Mouse (Mus musculus) forebrain, postnatal 0 days (tissue): ENCODE measurements around the gene Slc22a29. TPM values are rescaled to one million over a fixed set of nuclear protein-coding genes. Genes with fewer than 3 reads are reported as not detected.
"Not testable (repeated sequence)": the region's sequence is repeated elsewhere in the genome, so short reads cannot be mapped to it uniquely, and the experiment has no call there.

Source experiments
- ATAC-seq: fragments of 200-750 bp; cut with Nextera tagmentation; 2 replicates; pipeline ENCODE4 v1.8.0; 2017; ENCODE audit warnings: mild to moderate bottlenecking, moderate library complexity
- DNase-seq: peaks from one replicate; pipeline ENCODE4 v3.0.0-alpha.2; 2015
- H3K27ac ChIP-seq: fragments of 300-500 bp; sonication (generic); 2 replicates; pipeline ENCODE4 v1.5.1; 2014; ENCODE audit warnings: low read depth, mild to moderate bottlenecking, antibody characterized with exemption, low read length, moderate library complexity, mixed read lengths
- H3K27me3 ChIP-seq: fragments of 300-500 bp; sonication (generic); 2 replicates; pipeline ENCODE4 v1.6.1; 2014; ENCODE audit warnings: mild to moderate bottlenecking, low read length, mixed read lengths; ENCODE audit not compliant: insufficient read depth
- H3K36me3 ChIP-seq: fragments of 300-500 bp; sonication (generic); 2 replicates; pipeline ENCODE4 v1.6.1; 2014; ENCODE audit warnings: mild to moderate bottlenecking, moderate library complexity; ENCODE audit not compliant: insufficient read depth
- H3K4me1 ChIP-seq: fragments of 300-500 bp; sonication (generic); 2 replicates; pipeline ENCODE4 v1.6.1; 2014; ENCODE audit warnings: antibody characterized with exemption; ENCODE audit not compliant: insufficient read depth
- H3K4me2 ChIP-seq: fragments of 300-500 bp; sonication (generic); 2 replicates; pipeline ENCODE4 v1.6.1; 2014; ENCODE audit warnings: low read depth, mild to moderate bottlenecking, moderate library complexity
- H3K4me3 ChIP-seq: fragments of 300-500 bp; sonication (generic); 2 replicates; pipeline ENCODE4 v1.5.1; 2014; ENCODE audit warnings: low read depth, low read length, mixed read lengths
- H3K9ac ChIP-seq: fragments of 300-500 bp; sonication (generic); 2 replicates; pipeline ENCODE4 v1.6.1; 2014; ENCODE audit warnings: mild to moderate bottlenecking
- H3K9me3 ChIP-seq: fragments of 300-500 bp; sonication (generic); 2 replicates; pipeline ENCODE4 v1.6.1; 2016; ENCODE audit warnings: low read length
- CTCF ChIP-seq: sonication (generic); IDR thresholded peaks from 2 replicates; pipeline ENCODE4 v1.5.1; 2016; ENCODE audit warnings: antibody characterized with exemption, control low read depth, low read depth
- WGBS: fragments of 180-500 bp; shearing (Covaris S2); extraction: QIAGEN DNeasy Blood & Tissue Kit; methylation state at CpG from one replicate; pipeline ENCODE4 v1.1.7; 2014; 5-methylcytosine and 5-hydroxymethylcytosine counted together
- polyA plus RNA-seq: library from polyadenylated mRNA; unstranded; fragments of >200 nt; fragmentation: Nextera tagmentation; extraction: Ambion mirVana; gene quantifications from 2 replicates; pipeline ENCODE4 v1.2.1, GENCODE M21; 2015
- total RNA-seq: library from RNA; depleted of rRNA; stranded (reverse); fragments of >200 nt; gene quantifications from 2 replicates; pipeline ENCODE4 v1.2.3, GENCODE M21; 2014; rRNA removed

The Slc22a29 gene
- total RNA-seq = 0.23 TPM in 1 of 2 replicates, not detected in the other
- 0.23 and 0.30 TPM in 2 replicates for polyA plus RNA-seq

GRCm38 (mm10) chr19:8218800-8219199 lies at the start of gene Slc22a29:
TSS of gene Slc22a29 (minus strand) at chr19:8218900.
- WGBS = 83% methylated on average over 2 of the region's 2 CpGs

GRCm38 (mm10) chr19:8265324-8265723 lies 46.6 kb upstream of the Slc22a29 start:
- no peak for ATAC-seq
- H3K4me1 ChIP-seq = no peaks in the 10 kb centered on the region
- no peaks in the 10 kb centered on the region for H3K27me3 ChIP-seq
- H3K4me3 ChIP-seq = no peak overlapping the region
- no peaks in the 10 kb centered on the region for H3K9me3 ChIP-seq
- no peaks in the 10 kb centered on the region for H3K36me3 ChIP-seq
- no peak overlapping the region for H3K27ac ChIP-seq
- TF ChIP-seq CTCF = no peak
- H3K9ac ChIP-seq = no peak overlapping the region
- DNase-seq = no peak
- no peak overlapping the region for H3K4me2 ChIP-seq
- 80% methylated on average over 3 of the region's 3 CpGs for WGBS

More at GRCm38 (mm10) chr19:8218800-8219199, at the start of gene Slc22a29:
- H3K9ac ChIP-seq = no peak within 1 kb of the TSS
- TF ChIP-seq CTCF = no peak
- no peak within 1 kb of the TSS for H3K4me3 ChIP-seq
- no peak for DNase-seq
- H3K4me1 ChIP-seq = no peaks in the 10 kb centered on the region
- no peak within 1 kb of the TSS for H3K4me2 ChIP-seq
- H3K36me3 ChIP-seq = no peaks in the 10 kb centered on the region
- H3K9me3 ChIP-seq = no peaks in the 10 kb centered on the region
- ATAC-seq = no peak
- no peaks in the 10 kb centered on the region for H3K27me3 ChIP-seq
- no peak within 1 kb of the TSS for H3K27ac ChIP-seq

- TF ChIP-seq CTCF = no peak
- DNase-seq (peak; percentile 13), ATAC-seq (peak; percentile 63)
- Histone ChIP-seq H3K4me2 (peak overlapping the region; percentile 56), H3K4me3 (peak overlapping the region; percentile 45), H3K9me3 (peaks cover 3% of the 10 kb centered on the region; the same call in 1 of the 2 replicates), H3K36me3 (no peaks in the 10 kb centered on the region), H3K27ac (0 out of 2 replicates have a peak overlapping the region, but pooled peaks have one; percentile 70), H3K27me3 (no peaks in the 10 kb centered on the region), H3K9ac (peak overlapping the region; percentile 56), H3K4me1 (no peaks in the 10 kb centered on the region)
- WGBS = 24% methylated on average over 3 of the region's 3 CpGs
Measured at GRCm38 (mm10) chr19:8252705-8253037, 34.0 kb upstream of the Slc22a29 start.

GRCm38 (mm10) chr19:8251896-8252704 lies 33.4 kb upstream of the Slc22a29 start:
- DNase-seq (peak; percentile 56), ATAC-seq (peak; percentile 86)
- WGBS = 14% methylated on average over 50 of the region's 58 CpGs
- H3K9ac ChIP-seq = peak overlapping the region; percentile 56
- no peak for TF ChIP-seq CTCF
- H3K4me2 ChIP-seq = peak overlapping the region; percentile 56
- H3K36me3 ChIP-seq = no peaks in the 10 kb centered on the region
- H3K4me1 ChIP-seq = no peaks in the 10 kb centered on the region
- no peaks in the 10 kb centered on the region for H3K27me3 ChIP-seq
- peaks cover 3% of the 10 kb centered on the region; the same call in 1 of the 2 replicates for H3K9me3 ChIP-seq
- H3K27ac ChIP-seq = peak overlapping the region; percentile 70
- peak overlapping the region; percentile 45 for H3K4me3 ChIP-seq

- Histone ChIP-seq H3K27me3 (no peaks in the 10 kb centered on the region), H3K9ac (no peak overlapping the region), H3K4me3 (no peak overlapping the region), H3K4me2 (no peak overlapping the region), H3K4me1 (no peaks in the 10 kb centered on the region), H3K36me3 (no peaks in the 10 kb centered on the region), H3K9me3 (no peaks in the 10 kb centered on the region), H3K27ac (no peak overlapping the region)
- DNase-seq (no peak), ATAC-seq (no peak)
- TF ChIP-seq CTCF = no peak
Measured at GRCm38 (mm10) chr19:8228916-8229315, 10.2 kb upstream of the Slc22a29 start.

- ATAC-seq (no peak), DNase-seq (no peak)
- Histone ChIP-seq H3K27ac (no peak overlapping the region), H3K9ac (no peak overlapping the region), H3K4me1 (no peaks in the 10 kb centered on the region), H3K4me2 (no peak overlapping the region), H3K27me3 (no peaks in the 10 kb centered on the region), H3K36me3 (no peaks in the 10 kb centered on the region), H3K4me3 (no peak overlapping the region), H3K9me3 (peaks cover 7% of the 10 kb centered on the region; the same call in 1 of the 2 replicates)
- WGBS = 47% methylated on average over 2 of the region's 2 CpGs
- TF ChIP-seq CTCF = no peak
Measured at GRCm38 (mm10) chr19:8148787-8149523, 69.7 kb downstream of the Slc22a29 start.

GRCm38 (mm10) chr19:8142716-8143115 lies 76.0 kb downstream of the Slc22a29 start:
- not testable (repeated sequence) for H3K4me1 ChIP-seq, H3K9me3 ChIP-seq, H3K27ac ChIP-seq, DNase-seq, ATAC-seq, H3K4me2 ChIP-seq, H3K27me3 ChIP-seq, H3K9ac ChIP-seq, H3K4me3 ChIP-seq, H3K36me3 ChIP-seq
- WGBS = 82% methylated on average over 2 of the region's 2 CpGs

- not testable (repeated sequence) for H3K4me3 ChIP-seq, H3K4me2 ChIP-seq, DNase-seq, H3K27ac ChIP-seq, ATAC-seq, H3K4me1 ChIP-seq, H3K36me3 ChIP-seq, H3K9me3 ChIP-seq, H3K27me3 ChIP-seq, H3K9ac ChIP-seq
- 80% methylated on average over 14 of the region's 14 CpGs for WGBS
Measured at GRCm38 (mm10) chr19:8134127-8134841, 84.4 kb downstream of the Slc22a29 start.

- not testable (repeated sequence) for H3K9ac ChIP-seq, H3K27me3 ChIP-seq, ATAC-seq, H3K36me3 ChIP-seq, H3K4me1 ChIP-seq, H3K27ac ChIP-seq, H3K4me2 ChIP-seq, H3K9me3 ChIP-seq, H3K4me3 ChIP-seq, DNase-seq
- 92% methylated on average over 2 of the region's 3 CpGs for WGBS
Measured at GRCm38 (mm10) chr19:8131881-8132280, 86.8 kb downstream of the Slc22a29 start, which contains the start of gene Slc22a28. TSS of gene Slc22a28 (minus strand) at chr19:8131982.
